Mouse (Mus musculus) myocyte (in vitro differentiated cells): ENCODE results near the gene Pygo2. TPM values are rescaled to one million over a fixed set of nuclear protein-coding genes. Genes with fewer than 3 reads are reported as not detected.

Source experiments
- H3K27me3 ChIP-seq: one replicate; pipeline ENCODE4 v1.6.1; 2011; ENCODE audit not compliant: control insufficient read depth, insufficient read depth, insufficient read length
- H3K36me3 ChIP-seq: one replicate; pipeline ENCODE4 v1.6.1; 2011; ENCODE audit not compliant: control insufficient read depth, insufficient read depth
- H3K4me2 ChIP-seq: one replicate; pipeline ENCODE4 v1.6.1; 2011; ENCODE audit warnings: low read depth, control low read depth
- H3K4me3 ChIP-seq: one replicate; pipeline ENCODE4 v1.5.1; 2011; ENCODE audit warnings: mild to moderate bottlenecking, control low read depth, moderate library complexity
- H3K79me2 ChIP-seq: one replicate; pipeline ENCODE4 v1.6.1; 2011; ENCODE audit not compliant: control insufficient read depth, insufficient read depth
- H3ac ChIP-seq: one replicate; pipeline ENCODE4 v1.6.1; 2011; ENCODE audit not compliant: control insufficient read depth, insufficient read length
- CEBPB ChIP-seq: IDR thresholded peaks from 2 replicates; pipeline ENCODE4 v1.6.1; 2011; ENCODE audit warnings: mild to moderate bottlenecking, moderate library complexity; ENCODE audit not compliant: poor library complexity, insufficient read depth, severe bottlenecking
- E2F4 ChIP-seq: IDR thresholded peaks from one replicate; pipeline ENCODE4 v1.6.1; 2011; ENCODE audit warnings: mild to moderate bottlenecking, control low read depth, moderate library complexity; ENCODE audit not compliant: insufficient read depth
- MAX ChIP-seq: IDR thresholded peaks from one replicate; pipeline ENCODE4 v1.6.1; 2011; ENCODE audit warnings: low read depth, mild to moderate bottlenecking, control low read depth
- MYOD1 ChIP-seq, 3 experiments: IDR thresholded peaks; one replicate each; pipeline ENCODE4 v1.6.1; 2011; ENCODE audit warnings: control low read depth in 2 of 3, low read depth in 2 of 3, mild to moderate bottlenecking in 2 of 3, moderate library complexity in 1 of 3; ENCODE audit not compliant: insufficient read length in 2 of 3, control insufficient read depth in 1 of 3
- MYOG ChIP-seq, 3 experiments: IDR thresholded peaks; one replicate each; pipeline ENCODE4 v1.6.1; 2011; ENCODE audit warnings: control low read depth in 2 of 3, low read depth in 2 of 3, mild to moderate bottlenecking in 2 of 3; ENCODE audit not compliant: insufficient read length in 2 of 3, control insufficient read depth in 1 of 3, insufficient read depth in 1 of 3
- POLR2A ChIP-seq: IDR thresholded peaks from one replicate; pipeline ENCODE4 v1.6.1; 2011; ENCODE audit warnings: low read depth, mild to moderate bottlenecking, control low read depth, moderate library complexity; ENCODE audit not compliant: insufficient read length
- POLR2AphosphoS2 ChIP-seq: IDR thresholded peaks from one replicate; pipeline ENCODE4 v1.6.1; 2011; ENCODE audit warnings: low read depth, control low read depth; ENCODE audit not compliant: insufficient read length
- REST ChIP-seq: IDR thresholded peaks from one replicate; pipeline ENCODE4 v1.6.1; 2011; ENCODE audit warnings: mild to moderate bottlenecking, control low read depth, moderate library complexity; ENCODE audit not compliant: insufficient read depth, insufficient read length
- SRF ChIP-seq: IDR thresholded peaks from one replicate; pipeline ENCODE4 v1.6.1; 2011; ENCODE audit warnings: low read depth; ENCODE audit not compliant: control insufficient read depth, insufficient read length
- TCF12 ChIP-seq: IDR thresholded peaks from one replicate; pipeline ENCODE4 v1.6.1; 2011; ENCODE audit warnings: mild to moderate bottlenecking, control low read depth; ENCODE audit not compliant: poor library complexity, insufficient read depth, severe bottlenecking
- TCF3 ChIP-seq: IDR thresholded peaks from one replicate; pipeline ENCODE4 v1.6.1; 2011; ENCODE audit warnings: low read depth, control low read depth; ENCODE audit not compliant: insufficient read length
- USF1 ChIP-seq: IDR thresholded peaks from one replicate; pipeline ENCODE4 v1.6.1; 2011; ENCODE audit warnings: low read depth, mild to moderate bottlenecking, control low read depth, moderate library complexity
- polyA plus RNA-seq: library from polyadenylated mRNA; unstranded; fragments of >200 nt; fragmentation: generic; extraction: Trizol; gene quantifications from one replicate; pipeline ENCODE4 v1.2.1, GENCODE M21; 2012; ENCODE audit warnings: missing spikeins

Gene Pygo2
- polyA plus RNA-seq, 1 experiment = 58.5 TPM

GRCm38 (mm10) chr3:89395806-89396653 lies 34.0 kb upstream of the Pygo2 start:
- TF ChIP-seq POLR2AphosphoS2 = peak; percentile 33
- peak in 1 of 3 experiments; percentile 3 for TF ChIP-seq MYOD1 (IDR thresholded peaks at IDR 0.05; ENCODE audit: control insufficient read depth in 1 of 3, insufficient read length in 2 of 3, low read depth in 2 of 3)
- TF ChIP-seq E2F4 = no peak
- TF ChIP-seq MYOG (IDR thresholded peaks at IDR 0.05; ENCODE audit: control insufficient read depth in 1 of 3, insufficient read depth in 1 of 3, insufficient read length in 2 of 3, low read depth in 2 of 3) = no peak
- H3K4me2 ChIP-seq = peak overlapping the region; percentile 90
- peaks cover 12% of the 10 kb centered on the region for H3K79me2 ChIP-seq
- no peaks in the 10 kb centered on the region for H3K36me3 ChIP-seq
- no peaks in the 10 kb centered on the region for H3K27me3 ChIP-seq
- H3ac ChIP-seq = no peak overlapping the region
- peak overlapping the region; percentile 99 for H3K4me3 ChIP-seq

- TF ChIP-seq MAX (no peak), TCF12 (no peak), SRF (no peak), MYOD1 (IDR thresholded peaks at IDR 0.05; ENCODE audit: control insufficient read depth in 1 of 3, insufficient read length in 2 of 3, low read depth in 2 of 3) (no peak), E2F4 (no peak), USF1 (no peak), REST (no peak), POLR2AphosphoS2 (no peak), CEBPB (no peak), TCF3 (no peak), POLR2A (no peak), MYOG (IDR thresholded peaks at IDR 0.05; ENCODE audit: control insufficient read depth in 1 of 3, insufficient read depth in 1 of 3, insufficient read length in 2 of 3, low read depth in 2 of 3) (no peak)
- Histone ChIP-seq H3K27me3 (no peaks in the 10 kb centered on the region), H3K79me2 (peaks cover 7% of the 10 kb centered on the region), H3K4me3 (peak overlapping the region; percentile 99), H3K36me3 (no peaks in the 10 kb centered on the region), H3ac (no peak overlapping the region), H3K4me2 (peak overlapping the region; percentile 90)
Measured at GRCm38 (mm10) chr3:89396654-89397005, 33.4 kb upstream of the Pygo2 start.

- Histone ChIP-seq H3K36me3 (peaks cover 4% of the 10 kb centered on the region), H3K4me3 (no peak overlapping the region), H3ac (no peak overlapping the region), H3K27me3 (no peaks in the 10 kb centered on the region), H3K79me2 (no peaks in the 10 kb centered on the region), H3K4me2 (no peak overlapping the region)
- TF ChIP-seq REST (no peak), POLR2AphosphoS2 (peak; percentile 69), E2F4 (no peak), TCF3 (no peak)
Measured at GRCm38 (mm10) chr3:89401329-89401728, 28.7 kb upstream of the Pygo2 start.

- Histone ChIP-seq H3K4me2 (no peak within 1 kb of the TSS), H3K27me3 (no peaks in the 10 kb centered on the region), H3K79me2 (no peaks in the 10 kb centered on the region), H3K36me3 (peaks cover 4% of the 10 kb centered on the region), H3ac (no peak within 1 kb of the TSS), H3K4me3 (no peak within 1 kb of the TSS)
- TF ChIP-seq TCF12 (no peak), POLR2A (no peak), MYOD1 (IDR thresholded peaks at IDR 0.05; ENCODE audit: control insufficient read depth in 1 of 3, insufficient read length in 2 of 3, low read depth in 2 of 3) (no peak), POLR2AphosphoS2 (no peak), SRF (no peak), MAX (no peak), CEBPB (no peak), REST (no peak), E2F4 (no peak)
Measured at GRCm38 (mm10) chr3:89402693-89403092, 27.3 kb upstream of the Pygo2 start, which contains the start of gene Lenep. TSS of gene Lenep (minus strand) at chr3:89402793.

- no peak for TF ChIP-seq POLR2AphosphoS2
- no peak for TF ChIP-seq REST
- no peak for TF ChIP-seq E2F4
- TF ChIP-seq USF1 = no peak
- TF ChIP-seq TCF3 = no peak
- no peak for TF ChIP-seq MYOG (IDR thresholded peaks at IDR 0.05; ENCODE audit: control insufficient read depth in 1 of 3, insufficient read depth in 1 of 3, insufficient read length in 2 of 3, low read depth in 2 of 3)
- TF ChIP-seq POLR2A = no peak
- no peak for TF ChIP-seq MYOD1 (IDR thresholded peaks at IDR 0.05; ENCODE audit: control insufficient read depth in 1 of 3, insufficient read length in 2 of 3, low read depth in 2 of 3)
- Histone ChIP-seq H3K4me2 (no peak overlapping the region), H3K27me3 (no peaks in the 10 kb centered on the region), H3K4me3 (no peak overlapping the region), H3K36me3 (peaks cover 4% of the 10 kb centered on the region), H3K79me2 (peaks cover 5% of the 10 kb centered on the region), H3ac (no peak overlapping the region)
Measured at GRCm38 (mm10) chr3:89406887-89407286, 23.1 kb upstream of the Pygo2 start.
